Mouse (Mus musculus) layer of hippocampus, postnatal 10 days (tissue): Measurements from ENCODE around the gene Uncx. TPM values are rescaled to one million over a fixed set of nuclear protein-coding genes. Genes with fewer than 3 reads are reported as not detected.

Experiments used
- DNase-seq, 2 experiments: peaks; one replicate each; pipeline ENCODE4 v3.0.0; 2021; ENCODE audit warnings: low spot score in 2 of 2
- total RNA-seq, 2 experiments: library from RNA; stranded (reverse); gene quantifications; 2 replicates each; pipeline ENCODE4 v1.2.3; 2021

The Uncx gene
- total RNA-seq, 2 experiments from 2014 or later: 0.13 TPM; not detected in 1

DNA sequence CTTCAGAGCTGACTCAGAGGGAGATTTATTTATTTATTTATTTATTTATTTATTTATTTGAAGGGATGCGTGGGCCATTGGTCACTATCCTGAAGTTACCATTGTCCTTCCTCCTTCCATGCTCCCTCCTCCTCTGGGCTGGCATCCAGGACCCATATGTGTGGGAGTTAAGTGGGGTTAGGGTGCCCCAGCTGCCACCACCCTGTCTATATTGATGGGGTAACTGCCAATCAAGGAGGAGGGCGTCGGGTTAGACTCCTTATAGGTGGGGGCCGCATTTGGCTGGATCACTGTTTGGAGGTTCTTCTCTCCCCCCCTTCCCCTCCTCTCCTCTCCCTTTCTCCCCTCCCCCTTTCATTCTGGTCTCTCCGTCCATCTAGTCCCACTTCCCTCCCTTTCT lies 738 bp upstream of the Uncx start:
- DNase-seq: no peak

DNA sequence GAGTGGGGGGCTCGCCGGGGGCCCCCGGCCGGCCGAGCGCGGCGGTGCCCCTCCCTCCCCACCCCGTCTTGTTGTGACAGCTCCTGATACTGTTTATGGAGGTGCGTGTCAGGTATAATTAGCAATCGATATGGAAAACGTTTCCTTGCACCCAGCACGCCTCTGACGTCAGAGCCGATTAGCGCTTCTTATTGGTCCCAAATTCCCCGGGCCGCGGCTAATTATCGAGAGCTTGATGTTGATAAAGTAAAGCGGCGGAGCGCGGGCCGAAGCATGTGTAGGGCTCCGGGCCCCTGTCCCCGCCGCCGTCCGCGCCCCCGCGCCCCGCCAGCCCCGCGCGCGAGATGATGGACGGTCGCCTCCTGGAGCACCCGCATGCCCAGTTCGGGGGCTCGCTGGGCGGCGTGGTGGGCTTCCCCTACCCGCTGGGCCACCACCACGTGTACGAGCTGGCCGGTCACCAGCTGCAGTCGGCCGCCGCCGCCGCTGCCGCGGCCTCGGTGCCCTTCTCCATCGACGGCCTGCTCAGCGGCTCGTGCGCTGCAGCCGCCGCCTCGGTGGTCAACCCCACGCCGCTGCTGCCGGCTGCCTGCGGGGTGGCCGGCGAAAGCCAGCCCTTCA lies 466 bp downstream of the Uncx start:
- DNase-seq: no peak

DNA sequence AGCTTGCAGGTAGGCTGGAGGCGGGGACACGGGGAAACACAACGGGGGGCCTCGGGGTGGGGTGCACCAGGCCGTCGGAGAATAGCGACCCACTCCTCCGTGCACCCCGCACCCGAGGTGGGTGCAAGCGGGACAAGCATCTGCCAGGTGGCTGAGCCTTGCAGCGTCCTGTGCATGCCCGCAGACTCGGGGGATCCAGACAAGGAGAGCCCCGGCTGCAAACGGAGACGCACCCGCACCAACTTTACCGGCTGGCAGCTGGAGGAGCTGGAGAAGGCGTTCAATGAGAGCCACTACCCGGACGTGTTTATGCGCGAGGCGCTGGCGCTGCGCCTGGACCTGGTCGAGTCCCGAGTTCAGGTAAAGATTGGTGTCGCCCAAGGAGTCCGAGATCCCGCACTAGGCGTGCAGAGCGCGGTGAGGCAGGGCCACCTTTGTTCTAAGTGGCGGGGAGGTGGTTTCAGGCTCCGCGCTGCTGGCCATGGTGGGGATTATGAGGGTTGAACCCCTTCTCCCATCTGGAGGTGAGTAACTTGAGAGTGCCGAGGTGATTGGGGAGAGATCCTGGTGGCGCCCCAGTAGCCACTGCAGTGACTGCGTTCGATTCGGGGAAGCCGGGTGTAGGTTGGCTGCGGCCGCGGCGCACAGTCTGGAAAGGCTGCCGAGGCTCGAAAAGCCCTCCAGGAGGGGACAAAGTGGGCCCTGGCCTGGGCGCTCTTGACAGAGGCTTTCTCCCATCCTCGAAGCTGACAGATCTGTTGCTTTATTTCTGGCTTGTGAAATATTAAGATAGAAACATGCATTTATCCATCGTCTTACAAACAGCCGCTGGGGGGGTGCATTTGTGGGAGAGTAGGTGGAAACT lies 1.2 kb downstream of the Uncx start:
- no peak for DNase-seq

DNA sequence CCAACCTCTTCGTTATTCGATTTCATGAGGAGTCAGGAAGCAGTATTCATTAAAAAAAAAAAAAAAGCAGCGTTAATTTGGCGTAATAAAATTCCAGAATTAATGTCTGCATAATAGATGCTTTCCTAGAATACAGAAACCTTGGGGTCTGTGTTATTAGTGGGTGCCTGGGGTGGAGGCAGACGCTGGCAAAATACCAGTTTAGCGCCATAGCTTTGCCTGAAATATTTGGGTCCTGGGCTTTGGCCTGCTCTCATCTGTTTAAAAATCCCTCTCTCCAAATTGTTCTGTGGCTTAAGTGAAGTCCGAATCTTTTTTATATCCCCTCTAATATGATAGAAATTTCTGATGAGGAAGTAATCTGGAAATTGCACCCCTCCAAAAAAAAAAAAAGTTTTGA lies 1.9 kb downstream of the Uncx start:
- DNase-seq: no peak

GRCm38 (mm10) chr5:139545673-139546335 lies 2.5 kb downstream of the Uncx start:
- DNase-seq: no peak

DNA sequence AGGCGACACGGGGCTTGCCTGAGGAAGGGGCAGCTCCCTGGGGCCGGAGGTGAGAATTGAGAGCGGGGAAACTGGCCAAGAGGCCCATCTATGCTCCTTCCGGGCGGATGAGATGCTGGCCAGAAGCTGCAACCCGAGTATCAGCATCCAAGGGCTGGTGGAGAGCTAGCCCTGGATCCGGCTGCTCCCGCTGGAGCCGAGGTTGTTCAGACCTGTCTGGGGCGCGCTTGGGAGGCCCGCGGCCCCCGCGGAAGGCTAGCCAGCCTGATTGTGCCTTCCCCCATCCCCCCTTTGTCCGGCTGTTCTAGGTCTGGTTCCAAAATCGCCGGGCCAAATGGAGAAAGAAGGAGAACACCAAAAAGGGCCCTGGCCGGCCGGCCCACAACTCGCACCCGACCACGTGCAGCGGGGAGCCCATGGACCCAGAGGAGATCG lies 3.1 kb downstream of the Uncx start:
- no peak for DNase-seq

GRCm38 (mm10) chr5:139546771-139547420 lies 3.6 kb downstream of the Uncx start:
- DNase-seq: no peak

DNA sequence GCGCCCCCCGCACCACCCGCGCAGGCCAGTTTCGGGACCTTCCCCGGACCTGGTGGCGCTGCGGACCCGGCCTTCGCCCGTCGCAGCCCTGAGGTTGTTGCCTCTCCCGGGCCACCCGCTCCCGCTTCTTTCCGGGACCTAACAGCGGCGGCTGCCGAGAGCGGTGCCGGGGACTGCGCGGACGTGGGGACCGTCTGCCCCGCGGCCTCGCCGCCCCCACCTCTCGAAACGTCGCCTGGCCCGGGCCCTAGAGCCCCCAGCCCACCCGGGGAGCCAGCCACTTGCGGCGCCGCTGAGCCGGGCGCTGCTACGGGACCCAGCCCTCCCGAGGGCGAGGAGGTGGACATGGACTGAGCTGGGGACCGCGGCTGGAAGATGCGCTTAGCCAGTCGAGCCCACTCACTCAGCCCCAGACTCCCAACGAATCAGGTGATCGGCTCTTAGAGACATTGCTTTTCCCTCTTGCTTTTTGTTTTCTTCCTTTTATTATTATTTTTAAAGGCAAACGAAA lies 4.2 kb downstream of the Uncx start:
- no peak for DNase-seq

GRCm38 (mm10) chr5:139553446-139554273 lies 10.4 kb downstream of the Uncx start:
- no peak for DNase-seq

- no peak for DNase-seq
Measured at GRCm38 (mm10) chr5:139554478-139555335, 11.4 kb downstream of the Uncx start.

GRCm38 (mm10) chr5:139555476-139556115 lies 12.3 kb downstream of the Uncx start:
- no peak for DNase-seq

- DNase-seq: no peak
Measured at GRCm38 (mm10) chr5:139556116-139556678, 12.9 kb downstream of the Uncx start.

DNA sequence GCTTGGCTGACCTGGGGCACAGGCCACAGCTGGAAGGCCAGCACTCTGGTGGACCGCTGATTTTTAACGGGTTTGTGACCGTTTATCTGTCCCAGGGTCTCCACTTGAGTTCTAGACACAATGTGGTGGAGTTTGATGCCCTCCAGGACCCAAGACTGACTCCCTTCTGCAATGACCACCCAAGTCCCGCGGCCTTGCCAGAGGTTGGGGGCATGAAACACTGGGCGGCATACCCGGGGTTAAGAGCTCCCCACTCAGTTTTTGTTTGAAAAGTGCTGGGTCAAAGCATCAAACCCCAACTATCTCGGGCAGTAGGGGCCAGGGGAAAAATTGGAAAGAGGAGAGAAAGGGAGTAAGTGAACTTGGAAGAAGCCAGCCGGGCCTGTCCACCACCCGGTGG lies 13.8 kb downstream of the Uncx start:
- DNase-seq: no peak

DNA sequence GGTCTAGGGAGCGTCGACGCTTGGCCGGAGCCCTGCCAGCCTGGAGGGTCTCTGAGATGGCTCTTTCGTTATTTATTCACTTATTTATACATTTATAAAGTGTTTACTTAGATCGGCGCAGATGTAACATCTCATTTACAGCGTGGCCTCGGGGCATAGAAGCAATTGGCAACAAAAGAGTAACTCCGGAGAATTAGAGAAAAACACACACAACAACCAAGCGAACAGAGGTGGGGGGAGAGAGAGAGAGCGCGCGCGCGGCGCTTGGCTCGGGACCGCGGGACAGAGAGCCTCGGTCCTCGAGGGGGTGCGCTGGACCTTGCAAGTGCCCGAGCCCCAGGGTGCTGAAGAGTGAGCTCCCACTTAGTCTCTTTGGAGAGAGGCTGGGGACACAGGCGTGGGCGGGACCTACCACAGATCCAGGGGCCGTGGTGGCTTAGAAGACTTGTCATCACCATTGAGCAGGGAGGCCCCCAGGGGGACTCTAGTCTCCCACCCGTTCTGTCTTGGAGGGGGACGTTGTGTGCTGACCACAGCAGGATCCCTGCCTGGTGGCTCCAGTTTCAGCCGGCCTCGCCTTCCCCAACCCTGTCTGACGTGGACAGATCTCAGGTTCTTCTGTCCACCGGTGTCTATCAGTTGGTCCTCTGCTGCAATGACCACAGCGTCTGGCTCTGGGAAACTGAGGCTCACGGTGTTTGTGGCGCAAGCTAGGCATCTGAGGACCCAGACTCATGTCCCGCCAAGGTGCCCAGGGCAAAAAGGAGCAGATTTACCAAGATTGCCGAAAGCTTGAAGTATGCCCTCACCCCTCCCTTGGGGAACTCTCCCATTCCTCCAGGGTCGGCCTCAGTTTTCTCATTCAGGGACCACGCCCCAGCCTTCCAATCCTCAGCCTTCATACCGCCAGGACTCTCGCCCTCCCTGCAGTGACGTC lies 14.5 kb downstream of the Uncx start:
- no peak for DNase-seq

- no peak for DNase-seq
Measured at GRCm38 (mm10) chr5:139558468-139558804, 15.1 kb downstream of the Uncx start.

DNA sequence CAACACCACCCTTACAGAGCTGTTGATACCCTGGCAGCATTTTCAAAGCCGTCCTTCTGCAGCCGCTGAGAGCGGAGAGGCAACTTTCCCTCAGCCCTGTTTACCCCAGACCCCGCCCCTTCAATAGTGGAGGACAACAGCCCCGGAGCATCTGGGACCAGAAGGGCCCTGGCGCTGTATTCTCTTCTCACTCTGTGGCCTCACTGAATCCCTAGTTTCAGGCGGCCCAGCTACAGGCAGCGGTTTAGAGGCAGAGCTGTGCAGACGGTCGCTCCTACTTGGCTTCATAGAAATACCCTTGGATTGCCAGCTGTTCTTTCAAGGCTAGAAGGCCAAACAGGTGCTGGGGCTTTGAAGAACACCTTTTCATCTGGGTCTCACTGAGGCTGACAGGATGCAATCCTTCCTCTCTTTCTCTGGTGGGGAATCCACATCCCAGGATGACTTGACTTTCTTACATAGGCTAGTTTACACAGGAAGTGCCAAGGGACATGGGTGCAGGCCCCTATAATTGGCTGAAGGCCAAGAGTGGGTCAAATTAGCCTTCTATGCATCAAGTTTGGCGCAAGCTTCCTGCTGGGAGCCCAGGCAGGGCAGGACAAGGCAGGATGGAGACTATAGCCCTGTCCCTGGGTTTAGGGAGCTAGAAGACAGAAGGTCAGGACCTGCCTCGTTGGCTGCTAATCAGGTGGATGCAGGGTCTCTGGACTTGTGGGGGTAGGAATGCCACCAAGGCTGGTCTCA lies 15.8 kb downstream of the Uncx start:
- no peak for DNase-seq

DNA sequence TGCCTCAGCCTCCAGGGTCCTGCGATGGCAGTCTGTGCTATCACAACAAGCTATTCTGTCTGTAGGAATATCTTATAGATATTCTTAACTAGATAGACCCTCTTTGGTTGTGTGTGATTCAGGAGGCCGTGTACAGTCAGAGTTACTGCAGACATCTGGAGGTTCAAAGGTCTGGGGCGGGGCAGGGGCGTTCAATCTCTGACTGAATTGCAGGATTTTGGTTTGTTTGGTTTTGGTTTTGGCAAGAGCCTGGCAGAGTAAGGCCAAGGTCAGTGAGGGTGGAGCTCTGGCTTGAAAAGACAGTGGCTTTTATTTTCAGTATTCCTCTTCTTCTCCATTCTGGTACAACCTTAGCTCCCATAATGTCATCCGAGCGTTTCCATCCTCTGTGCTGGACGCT lies 16.5 kb downstream of the Uncx start:
- DNase-seq: no peak
